Mouse (Mus musculus) lung, embryonic 15.5 days (tissue): ENCODE results near the gene Olfr389. TPM values are rescaled to one million over a fixed set of nuclear protein-coding genes. Genes with fewer than 3 reads are reported as not detected.

Experiments
- ATAC-seq: fragments of 200-750 bp; cut with Nextera tagmentation; 2 replicates; pipeline ENCODE4 v1.8.0; 2017; ENCODE audit warnings: moderate number of reproducible peaks, borderline replicate concordance; ENCODE audit not compliant: low FRiP score, low TSS enrichment; ENCODE audit errors: extremely low read depth
- H3K27ac ChIP-seq: fragments of 300-500 bp; sonication (generic); 2 replicates; pipeline ENCODE4 v1.5.1; 2015; ENCODE audit warnings: moderate library complexity, mild to moderate bottlenecking, inconsistent platforms
- H3K27me3 ChIP-seq: fragments of 300-500 bp; sonication (generic); 2 replicates; pipeline ENCODE4 v1.6.1; 2015; ENCODE audit warnings: inconsistent platforms
- H3K36me3 ChIP-seq: fragments of 300-500 bp; sonication (generic); 2 replicates; pipeline ENCODE4 v1.6.1; 2015; ENCODE audit warnings: inconsistent platforms
- H3K4me1 ChIP-seq: fragments of 300-500 bp; sonication (generic); 2 replicates; pipeline ENCODE4 v1.6.1; 2015; ENCODE audit warnings: inconsistent platforms
- H3K4me2 ChIP-seq: fragments of 300-500 bp; sonication (generic); 2 replicates; pipeline ENCODE4 v1.6.1; 2015; ENCODE audit warnings: inconsistent platforms, mild to moderate bottlenecking, moderate library complexity
- H3K4me3 ChIP-seq: fragments of 300-500 bp; sonication (generic); 2 replicates; pipeline ENCODE4 v1.5.1; 2015; ENCODE audit warnings: mild to moderate bottlenecking, inconsistent platforms
- H3K9ac ChIP-seq: fragments of 300-500 bp; sonication (generic); 2 replicates; pipeline ENCODE4 v1.6.1; 2015; ENCODE audit warnings: inconsistent platforms
- H3K9me3 ChIP-seq: fragments of 300-500 bp; sonication (generic); 2 replicates; pipeline ENCODE4 v1.6.1; 2016; ENCODE audit warnings: inconsistent platforms
- whole genome bisulfite sequencing: fragments of 180-500 bp; shearing (Covaris S2); methylation state at CpG from one replicate; pipeline ENCODE4 v1.1.7; 2015; 5-methylcytosine and 5-hydroxymethylcytosine counted together
- polyA plus RNA-seq: library from polyadenylated mRNA; unstranded; fragments of >200 nt; fragmentation: Nextera tagmentation; extraction: Ambion mirVana; gene quantifications from 2 replicates; pipeline ENCODE4 v1.2.1, GENCODE M21; 2015

The Olfr389 gene
- polyA plus RNA-seq: not detected in 2 replicates

GRCm38 (mm10) chr11:73780613-73781012 lies at the start of gene Olfr389:
Gene Olfr389 (minus strand): TSS chr11:73780713.
- no peak for ATAC-seq
- Histone ChIP-seq H3K36me3 (no peaks in the 10 kb centered on the region), H3K4me2 (no peak within 1 kb of the TSS), H3K27ac (no peak within 1 kb of the TSS), H3K4me1 (no peaks in the 10 kb centered on the region), H3K27me3 (no peaks in the 10 kb centered on the region), H3K9me3 (no peaks in the 10 kb centered on the region), H3K9ac (no peak within 1 kb of the TSS), H3K4me3 (no peak within 1 kb of the TSS)
- WGBS: 78% methylated on average over 1 of the region's 1 CpGs

DNA sequence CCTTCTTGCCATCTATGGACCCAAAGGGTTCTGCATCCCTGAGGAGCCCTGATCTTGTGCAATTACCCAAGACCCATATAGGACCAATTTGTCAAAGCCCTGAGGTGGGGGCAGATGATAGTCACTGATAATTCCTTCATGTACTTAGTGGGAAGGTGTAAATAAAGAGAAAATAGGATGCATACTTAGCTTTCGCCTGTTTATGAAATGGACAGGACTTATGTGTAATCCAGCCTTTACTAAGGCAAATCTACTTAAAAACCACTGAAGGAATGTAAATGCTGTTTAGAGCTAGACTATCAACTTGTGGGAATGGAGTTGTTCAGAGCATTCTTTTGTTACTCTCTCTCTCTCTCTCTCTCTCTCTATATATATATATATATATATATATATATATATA lies 36.4 kb upstream of the Olfr389 start, which contains the start of gene Olfr392:
Gene Olfr392 (minus strand): TSS at position 101 of the 400 bp plus-strand sequence.
- H3K4me3 ChIP-seq: no peak within 1 kb of the TSS
- H3K27ac ChIP-seq: no peak within 1 kb of the TSS
- no peak within 1 kb of the TSS for H3K4me2 ChIP-seq
- ATAC-seq: no peak
- no peaks in the 10 kb centered on the region for H3K4me1 ChIP-seq
- H3K27me3 ChIP-seq: no peaks in the 10 kb centered on the region
- H3K36me3 ChIP-seq: no peaks in the 10 kb centered on the region
- H3K9ac ChIP-seq: no peak within 1 kb of the TSS
- no peaks in the 10 kb centered on the region for H3K9me3 ChIP-seq
- 90% methylated on average over 1 of the region's 1 CpGs for WGBS

GRCm38 (mm10) chr11:73802952-73803351 lies 22.4 kb upstream of the Olfr389 start, which contains the start of gene Olfr391-ps:
Gene Olfr391-ps (minus strand): TSS chr11:73803052.
- no peaks in the 10 kb centered on the region for H3K9me3 ChIP-seq
- no peak within 1 kb of the TSS for H3K4me2 ChIP-seq
- no peak within 1 kb of the TSS for H3K27ac ChIP-seq
- WGBS: 17% methylated on average over 1 of the region's 1 CpGs
- no peaks in the 10 kb centered on the region for H3K36me3 ChIP-seq
- no peaks in the 10 kb centered on the region for H3K27me3 ChIP-seq
- H3K4me1 ChIP-seq: no peaks in the 10 kb centered on the region
- H3K4me3 ChIP-seq: no peak within 1 kb of the TSS
- no peak within 1 kb of the TSS for H3K9ac ChIP-seq
- ATAC-seq: no peak

DNA sequence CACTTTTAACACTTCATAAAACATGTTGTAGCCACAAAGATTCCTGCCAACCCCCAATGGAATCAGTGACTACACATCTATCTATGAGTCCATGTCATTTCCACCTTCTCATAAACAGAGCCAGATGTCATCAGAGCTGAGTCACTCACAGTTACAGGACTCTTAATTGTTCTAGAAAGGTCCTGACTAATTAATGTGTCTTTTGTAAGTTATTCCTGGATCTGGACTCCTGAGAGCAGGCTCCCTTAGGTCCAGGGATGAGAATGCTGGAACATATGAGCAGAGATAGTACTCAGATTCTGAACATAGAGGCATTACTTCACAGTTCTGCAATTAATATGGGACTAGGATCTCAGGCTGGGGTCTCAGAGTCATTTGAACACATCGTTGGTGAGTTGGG lies 2.2 kb upstream of the Olfr389 start, which contains the start of gene Olfr390:
Gene Olfr390 (plus strand): TSS at position 301 of the 400 bp plus-strand sequence.
- Histone ChIP-seq H3K4me3 (no peak within 1 kb of the TSS), H3K4me2 (no peak within 1 kb of the TSS), H3K4me1 (no peaks in the 10 kb centered on the region), H3K27me3 (no peaks in the 10 kb centered on the region), H3K9me3 (no peaks in the 10 kb centered on the region), H3K9ac (no peak within 1 kb of the TSS), H3K36me3 (no peaks in the 10 kb centered on the region), H3K27ac (no peak within 1 kb of the TSS)
- ATAC-seq: no peak
- 63% methylated on average over 1 of the region's 1 CpGs for WGBS

GRCm38 (mm10) chr11:73759115-73759514 lies 21.4 kb downstream of the Olfr389 start:
- ATAC-seq: no peak
- Histone ChIP-seq H3K4me2 (no peak overlapping the region), H3K27me3 (no peaks in the 10 kb centered on the region), H3K4me1 (no peaks in the 10 kb centered on the region), H3K9ac (no peak overlapping the region), H3K4me3 (no peak overlapping the region), H3K36me3 (no peaks in the 10 kb centered on the region), H3K27ac (no peak overlapping the region), H3K9me3 (no peaks in the 10 kb centered on the region)

Other genes starting within 250 kb of the Olfr389 start
- gene Olfr385, start 187.7 kb downstream of the Olfr389 start, polyA plus RNA-seq: not detected in 2 replicates
- gene Olfr384, start 182.1 kb downstream of the Olfr389 start, polyA plus RNA-seq: not detected in 2 replicates
- gene Zfp735, start 91.9 kb downstream of the Olfr389 start, polyA plus RNA-seq: not detected in 2 replicates
- gene Olfr390, start 2.3 kb upstream of the Olfr389 start, polyA plus RNA-seq: not detected in 2 replicates
- not detected in 2 replicates for gene Olfr391-ps, start 22.3 kb upstream of the Olfr389 start, polyA plus RNA-seq
- not detected in 2 replicates for gene Olfr392, start 36.3 kb upstream of the Olfr389 start, polyA plus RNA-seq
- not detected in 2 replicates for gene Olfr393, start 70.7 kb upstream of the Olfr389 start, polyA plus RNA-seq
- not detected in 2 replicates for gene Olfr394, start 110.1 kb upstream of the Olfr389 start, polyA plus RNA-seq
- not detected in 2 replicates for gene Olfr395, start 128.6 kb upstream of the Olfr389 start, polyA plus RNA-seq
- not detected in 2 replicates for gene Olfr23, start 156.0 kb upstream of the Olfr389 start, polyA plus RNA-seq
- gene Olfr397, start 180.1 kb upstream of the Olfr389 start, polyA plus RNA-seq: not detected in 2 replicates
- not detected in 2 replicates for gene Olfr398, start 209.7 kb upstream of the Olfr389 start, polyA plus RNA-seq